Mouse (Mus musculus): ENCODE data around the gene Pdia6. TPM values are rescaled to one million over a fixed set of nuclear protein-coding genes. Genes with fewer than 3 reads are reported as not detected.
A peak's percentile ranks its signal among the peaks of the same experiment; 100 is the strongest.

Gene Pdia6
- polyA plus RNA-seq, 1 experiment from 2014 or later: 361 TPM

DNA sequence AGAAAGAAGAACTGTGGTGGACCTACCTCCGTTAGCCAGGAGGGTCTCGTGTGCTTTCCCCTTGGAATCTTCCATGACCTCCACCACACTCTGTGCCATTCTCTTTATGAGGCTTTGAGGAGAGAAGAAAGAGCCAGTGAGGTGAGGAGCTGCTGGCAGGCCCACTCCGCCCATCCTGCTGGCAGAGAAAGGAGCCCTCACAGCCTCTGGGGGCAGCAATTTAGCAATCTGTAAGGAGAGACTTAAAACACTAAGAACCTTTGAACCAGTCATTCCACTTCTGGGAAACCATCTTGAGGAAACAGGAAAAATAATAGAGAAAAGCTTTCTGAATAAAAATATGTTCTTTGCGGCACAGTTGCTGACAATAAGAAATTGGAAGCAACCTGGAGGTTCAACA, 41.9 kb downstream of the Pdia6 start:
- no peaks in the 10 kb centered on the region for H3K27me3 ChIP-seq (replicated peaks)
- WGBS: 61% methylated on average over 4 of the region's 4 CpGs
- no peaks in the 10 kb centered on the region for H3K36me3 ChIP-seq
- H3K9ac ChIP-seq: no peak overlapping the region
- H3K4me3 ChIP-seq: no peak overlapping the region
- ATAC-seq (ENCODE audit: extremely low read depth, insufficient number of reproducible peaks, low FRiP score, low TSS enrichment): no peak
- H3K9me3 ChIP-seq: no peaks in the 10 kb centered on the region
- no peak overlapping the region for H3K27ac ChIP-seq (replicated peaks)
- H3K4me2 ChIP-seq: no peak overlapping the region
- H3K4me1 ChIP-seq: no peaks in the 10 kb centered on the region

DNA sequence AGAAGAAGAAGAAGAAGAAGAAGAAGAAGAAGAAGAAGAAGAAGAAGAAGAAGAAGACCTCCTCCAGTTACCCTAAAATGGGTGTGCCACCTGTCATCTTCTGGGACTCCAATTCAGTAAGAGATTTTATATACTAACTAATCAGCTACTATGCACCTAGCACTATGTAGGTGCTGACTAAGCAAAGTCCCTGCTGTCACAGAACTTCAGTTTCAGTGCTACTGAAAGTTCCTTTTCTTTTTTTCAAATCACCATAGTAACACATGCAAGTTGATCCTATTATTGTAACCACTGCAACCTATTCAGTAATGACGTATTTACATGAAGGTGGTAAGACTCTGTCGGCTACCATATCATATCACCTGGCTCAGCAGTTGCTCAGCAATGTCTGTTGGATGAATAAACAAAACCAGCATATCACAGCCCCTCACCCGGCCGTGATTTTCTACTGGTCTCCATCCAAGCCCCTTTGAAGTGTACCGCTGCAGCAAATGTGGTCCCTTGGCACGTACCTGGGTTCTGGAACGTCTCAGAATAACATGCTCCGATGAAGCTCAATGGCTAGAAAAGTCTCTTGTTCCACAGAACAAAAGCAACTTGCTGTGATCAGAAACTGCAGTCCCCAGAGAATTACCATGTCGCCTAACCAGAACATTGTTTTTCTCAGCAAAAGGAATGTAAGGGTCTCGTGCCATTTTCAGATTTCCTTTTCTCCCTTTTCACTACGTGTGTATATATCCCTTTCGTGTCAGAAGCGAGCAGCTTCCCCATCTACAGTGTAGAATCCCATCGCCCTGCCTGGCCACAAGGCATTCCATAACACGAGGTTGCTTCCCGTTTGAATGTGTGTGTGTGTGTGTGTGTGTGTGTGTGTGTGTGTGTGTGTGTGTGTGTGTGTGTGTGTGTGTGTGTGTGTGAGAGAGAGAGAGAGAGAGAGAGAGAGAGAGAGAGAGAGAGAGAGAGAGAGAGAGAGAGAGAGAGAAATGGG, 44.8 kb downstream of the Pdia6 start:
- Histone ChIP-seq H3K4me2 (no peak overlapping the region), H3K4me1 (no peaks in the 10 kb centered on the region), H3K9ac (no peak overlapping the region), H3K9me3 (no peaks in the 10 kb centered on the region), H3K36me3 (no peaks in the 10 kb centered on the region), H3K27ac (replicated peaks) (no peak overlapping the region), H3K4me3 (no peak overlapping the region), H3K27me3 (replicated peaks) (no peaks in the 10 kb centered on the region)
- 70% methylated on average over 16 of the region's 16 CpGs for WGBS
- ATAC-seq (ENCODE audit: extremely low read depth, insufficient number of reproducible peaks, low FRiP score, low TSS enrichment): no peak

DNA sequence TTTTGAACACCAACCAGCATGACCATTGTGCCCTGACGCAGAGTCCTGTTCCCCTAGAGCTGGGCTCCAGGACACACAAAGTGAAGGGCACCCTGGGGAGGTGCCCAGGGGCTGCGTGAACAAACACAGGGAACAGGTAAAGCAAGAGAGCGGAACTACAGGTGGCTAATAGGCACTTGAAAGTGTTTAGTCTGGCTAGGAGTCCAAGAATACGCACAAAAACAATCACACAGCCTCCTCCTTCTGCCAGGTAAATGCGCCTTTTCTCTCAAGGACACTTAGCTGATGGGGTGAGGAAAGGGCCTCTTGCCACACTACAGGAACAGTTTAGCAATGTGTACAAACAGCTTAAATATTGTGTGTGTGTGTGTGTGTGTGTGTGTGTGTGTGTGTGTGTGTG, 49.8 kb downstream of the Pdia6 start:
- H3K4me2 ChIP-seq: no peak overlapping the region
- no peak overlapping the region for H3K9ac ChIP-seq
- H3K27ac ChIP-seq (replicated peaks): no peak overlapping the region
- H3K27me3 ChIP-seq (replicated peaks): no peaks in the 10 kb centered on the region
- ATAC-seq (ENCODE audit: extremely low read depth, insufficient number of reproducible peaks, low FRiP score, low TSS enrichment): no peak
- no peaks in the 10 kb centered on the region for H3K9me3 ChIP-seq
- no peak overlapping the region for H3K4me3 ChIP-seq
- 85% methylated on average over 5 of the region's 5 CpGs for WGBS
- no peaks in the 10 kb centered on the region for H3K36me3 ChIP-seq
- peaks cover 6% of the 10 kb centered on the region; the same call in 1 of the 2 replicates for H3K4me1 ChIP-seq

DNA sequence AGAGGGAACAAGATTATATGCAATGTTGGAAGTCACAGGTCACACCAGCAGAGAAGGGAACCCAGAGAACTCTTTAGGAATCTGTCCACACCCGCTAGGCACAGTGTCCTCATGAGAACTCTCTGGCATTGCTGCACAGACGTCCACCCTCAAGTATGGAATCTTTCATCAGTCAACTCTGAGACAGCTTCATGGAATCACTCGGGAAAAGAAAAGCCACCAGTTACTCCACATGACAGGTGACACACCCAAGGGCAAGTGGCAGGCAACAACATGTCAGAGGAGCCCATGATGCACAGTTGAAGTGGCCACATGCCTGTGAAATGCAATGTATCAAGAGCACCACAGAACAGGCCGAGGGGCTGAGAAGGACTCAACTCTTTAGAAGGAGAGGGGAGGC, 51.6 kb downstream of the Pdia6 start:
- Histone ChIP-seq H3K4me2 (no peak overlapping the region), H3K9ac (no peak overlapping the region), H3K4me1 (peaks cover 6% of the 10 kb centered on the region; the same call in 1 of the 2 replicates), H3K9me3 (no peaks in the 10 kb centered on the region), H3K4me3 (no peak overlapping the region), H3K27ac (replicated peaks) (no peak overlapping the region), H3K36me3 (no peaks in the 10 kb centered on the region), H3K27me3 (replicated peaks) (peaks cover 11% of the 10 kb centered on the region)
- WGBS: 34% methylated on average over 4 of the region's 4 CpGs
- ATAC-seq (ENCODE audit: extremely low read depth, insufficient number of reproducible peaks, low FRiP score, low TSS enrichment): no peak

DNA sequence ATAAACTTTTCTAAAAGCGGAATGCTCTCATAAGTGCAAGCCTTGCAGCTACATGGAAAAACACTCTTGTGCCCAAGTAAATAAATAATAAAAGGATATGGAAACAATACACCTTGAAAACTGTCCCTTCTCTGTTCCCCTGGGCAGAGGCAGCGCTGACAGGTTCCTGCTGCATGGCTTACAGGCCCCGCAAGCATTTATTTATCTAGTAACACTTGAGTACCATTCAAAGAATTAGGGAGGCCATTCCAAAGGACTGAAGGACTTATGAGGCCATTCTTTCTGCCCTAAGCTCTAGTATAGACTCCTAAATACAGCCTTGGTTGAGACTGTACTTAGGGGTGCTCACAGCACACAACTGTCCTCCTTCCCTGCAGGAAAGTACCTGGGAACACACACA, 52.1 kb downstream of the Pdia6 start:
- Histone ChIP-seq H3K9ac (no peak overlapping the region), H3K27me3 (replicated peaks) (peaks cover 15% of the 10 kb centered on the region), H3K4me3 (no peak overlapping the region), H3K4me1 (peaks cover 6% of the 10 kb centered on the region; the same call in 1 of the 2 replicates), H3K9me3 (no peaks in the 10 kb centered on the region), H3K4me2 (no peak overlapping the region), H3K36me3 (no peaks in the 10 kb centered on the region), H3K27ac (replicated peaks) (no peak overlapping the region)
- no peak for ATAC-seq (ENCODE audit: extremely low read depth, insufficient number of reproducible peaks, low FRiP score, low TSS enrichment)
- WGBS: 53% methylated on average over 3 of the region's 3 CpGs

DNA sequence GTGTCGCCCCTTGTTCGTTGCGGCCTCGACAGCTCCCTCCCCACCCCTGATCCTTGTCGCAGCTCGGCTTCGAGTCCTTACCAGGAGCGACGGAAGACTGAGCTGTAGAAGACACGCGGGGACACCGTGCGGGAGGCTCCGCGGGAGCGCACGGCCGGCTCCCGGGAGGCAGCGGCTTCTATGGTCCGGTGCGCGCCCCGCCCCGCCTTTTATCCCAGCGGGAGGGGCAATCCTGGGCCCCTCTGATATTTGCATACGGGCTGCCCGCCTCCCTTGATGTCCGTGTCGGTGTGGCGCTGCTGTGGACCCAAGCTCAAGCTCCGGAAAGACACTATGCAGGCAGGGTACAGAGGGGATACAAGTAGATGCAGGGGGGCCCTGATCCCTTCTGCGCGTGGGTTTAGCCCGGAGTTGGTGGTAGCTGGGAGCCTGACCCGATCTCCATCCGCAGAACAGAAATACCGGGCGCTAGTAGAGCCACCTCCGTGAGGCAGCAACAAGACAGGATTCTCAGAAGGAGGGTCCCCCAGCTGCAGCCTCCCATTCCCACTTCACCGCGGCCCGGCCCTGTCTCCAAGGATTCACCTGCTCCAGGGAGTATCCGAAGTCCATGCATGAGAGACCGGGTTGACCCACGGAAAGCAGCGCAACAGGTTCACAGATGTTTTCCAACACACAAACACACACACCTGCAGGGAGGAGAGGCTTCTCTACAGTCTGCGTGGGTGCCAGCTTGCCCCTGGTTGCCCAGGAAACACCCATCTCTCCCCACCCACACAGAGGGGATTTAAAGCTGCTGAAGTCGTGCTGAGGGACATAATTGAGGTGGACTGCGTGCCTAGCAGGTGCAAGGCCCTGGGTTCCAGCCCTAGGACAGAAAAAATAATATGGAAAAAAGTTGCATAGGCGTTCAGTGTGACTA, 58.5 kb downstream of the Pdia6 start:
- Histone ChIP-seq H3K4me1 (peaks cover 12% of the 10 kb centered on the region), H3K4me2 (peak overlapping the region; percentile 94), H3K9ac (peak overlapping the region; percentile 77), H3K27me3 (replicated peaks) (peaks cover 73% of the 10 kb centered on the region), H3K27ac (replicated peaks) (no peak overlapping the region), H3K9me3 (no peaks in the 10 kb centered on the region), H3K36me3 (no peaks in the 10 kb centered on the region), H3K4me3 (peak overlapping the region; percentile 59)
- no peak for ATAC-seq (ENCODE audit: extremely low read depth, insufficient number of reproducible peaks, low FRiP score, low TSS enrichment)
- 4% methylated on average over 51 of the region's 51 CpGs for WGBS

DNA sequence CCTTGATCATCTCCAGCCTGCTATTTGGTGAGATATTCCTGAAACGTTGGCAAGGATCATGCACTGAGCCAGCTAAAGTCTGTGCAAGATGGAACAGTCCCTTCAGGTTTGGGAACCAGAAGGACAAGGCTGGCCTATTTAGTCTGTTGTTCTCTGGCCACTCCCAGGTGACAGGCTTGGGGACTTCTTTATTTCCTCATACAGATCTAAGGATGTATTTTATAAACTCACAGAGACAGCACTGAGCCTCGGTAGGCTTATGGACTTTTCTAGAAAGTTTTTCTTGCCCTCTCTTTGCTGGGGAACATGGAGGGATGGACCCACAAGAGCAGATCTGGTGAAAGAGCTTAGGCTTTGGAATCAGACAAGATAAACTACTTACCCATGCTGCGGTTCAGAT, 62.9 kb downstream of the Pdia6 start, which contains the start of gene Atp6v1c2:
Atp6v1c2 (minus strand) TSS at position 101 of the 400 bp plus-strand sequence.
- H3K36me3 ChIP-seq: no peaks in the 10 kb centered on the region
- H3K27ac ChIP-seq (replicated peaks): no peak within 1 kb of the TSS
- H3K27me3 ChIP-seq (replicated peaks): peaks cover 65% of the 10 kb centered on the region
- H3K4me1 ChIP-seq: peaks cover 9% of the 10 kb centered on the region
- WGBS: 62% methylated on average over 3 of the region's 3 CpGs
- no peak within 1 kb of the TSS for H3K4me3 ChIP-seq
- ATAC-seq (ENCODE audit: extremely low read depth, insufficient number of reproducible peaks, low FRiP score, low TSS enrichment): no peak
- no peak within 1 kb of the TSS for H3K4me2 ChIP-seq
- H3K9ac ChIP-seq: no peak within 1 kb of the TSS
- no peaks in the 10 kb centered on the region for H3K9me3 ChIP-seq

DNA sequence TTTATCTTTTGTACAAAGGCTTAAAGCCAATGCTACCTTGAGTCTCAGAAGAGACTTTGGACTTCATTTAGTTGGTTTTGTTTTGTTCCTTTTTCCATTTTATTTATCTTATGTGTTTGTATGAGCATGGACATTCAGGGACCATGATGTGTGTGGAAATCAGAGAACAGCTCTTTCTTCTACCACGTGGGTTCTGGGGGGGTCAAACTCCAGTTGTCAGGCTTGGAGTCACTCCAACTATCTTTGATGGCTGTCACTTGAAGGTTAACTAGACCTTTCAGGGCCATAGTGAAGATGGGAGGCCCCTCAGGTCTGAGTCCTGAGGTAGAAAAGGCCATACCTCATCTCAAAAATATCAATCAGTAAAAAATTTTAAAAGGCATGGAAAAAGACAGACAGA, 67.1 kb downstream of the Pdia6 start:
- no peak overlapping the region for H3K4me2 ChIP-seq
- 25% methylated on average over 1 of the region's 1 CpGs for WGBS
- no peak for ATAC-seq (ENCODE audit: extremely low read depth, insufficient number of reproducible peaks, low FRiP score, low TSS enrichment)
- no peak overlapping the region for H3K27ac ChIP-seq (replicated peaks)
- H3K9me3 ChIP-seq: no peaks in the 10 kb centered on the region
- H3K27me3 ChIP-seq (replicated peaks): peaks cover 29% of the 10 kb centered on the region; the same call in 1 of the 2 replicates
- no peaks in the 10 kb centered on the region for H3K4me1 ChIP-seq
- no peaks in the 10 kb centered on the region for H3K36me3 ChIP-seq
- H3K4me3 ChIP-seq: no peak overlapping the region
- no peak overlapping the region for H3K9ac ChIP-seq

Other genes starting within 250 kb of the Pdia6 start
- 0.41 and 0.43 TPM in 2 replicates for gene Kcnf1, start 89.7 kb upstream of the Pdia6 start, polyA plus RNA-seq (2015; fragmentation: Nextera tagmentation; extraction: Ambion mirVana)
- gene Atp6v1c2, start 62.8 kb downstream of the Pdia6 start, polyA plus RNA-seq (2015; fragmentation: Nextera tagmentation; extraction: Ambion mirVana): 0.21 TPM in 1 of 2 replicates, not detected in the other
- gene Nol10, start 81.9 kb downstream of the Pdia6 start, polyA plus RNA-seq (2015; fragmentation: Nextera tagmentation; extraction: Ambion mirVana): 13.2 and 13.8 TPM in 2 replicates

Measured in heart, embryonic 13.5 days (tissue).